Mouse (Mus musculus) liver, postnatal 0 days (tissue): Measurements from ENCODE around the gene Zfp275.

Source experiments
- CTCF ChIP-seq: sonication (generic); IDR thresholded peaks from 2 replicates; pipeline ENCODE4 v1.5.1; 2016; ENCODE audit warnings: antibody characterized with exemption, low read depth
- EP300 ChIP-seq: IDR thresholded peaks from 2 replicates; pipeline ENCODE4 v1.6.1; 2016; ENCODE audit warnings: antibody characterized with exemption, low read depth, mild to moderate bottlenecking

DNA sequence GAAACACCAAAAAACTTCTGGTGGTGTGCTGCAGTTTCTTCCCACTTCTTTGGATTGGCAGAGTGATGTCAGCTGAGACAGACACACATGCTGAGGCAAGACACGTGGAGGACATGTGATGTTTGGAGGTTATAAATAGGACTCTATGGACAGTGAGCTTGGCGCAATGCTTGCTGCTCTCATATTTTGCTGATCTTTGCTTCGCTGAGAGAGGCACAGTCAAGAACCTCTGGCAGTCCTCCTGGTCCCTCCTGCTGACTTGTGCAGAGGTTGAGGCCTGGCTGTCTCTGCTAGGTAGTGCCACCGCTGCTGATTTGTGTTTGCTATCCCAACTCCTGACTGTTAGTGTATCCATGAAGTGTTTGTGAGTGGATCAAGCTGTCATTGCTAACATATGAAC is 49.1 kb downstream of the Zfp275 start:
- TF ChIP-seq CTCF (no peak), EP300 (no peak)
